Mouse (Mus musculus): Measurements from ENCODE around the gene Ccni.

The Ccni gene

GRCm38 (mm10) chr5:93136956-93137586, 69.2 kb downstream of the Ccni start:
- DNase-seq (ENCODE audit: low read depth, low spot score), result no peak

GRCm38 (mm10) chr5:93135368-93136107, 70.8 kb downstream of the Ccni start:
- peak; percentile 86 for DNase-seq (ENCODE audit: low read depth, low spot score)

DNA sequence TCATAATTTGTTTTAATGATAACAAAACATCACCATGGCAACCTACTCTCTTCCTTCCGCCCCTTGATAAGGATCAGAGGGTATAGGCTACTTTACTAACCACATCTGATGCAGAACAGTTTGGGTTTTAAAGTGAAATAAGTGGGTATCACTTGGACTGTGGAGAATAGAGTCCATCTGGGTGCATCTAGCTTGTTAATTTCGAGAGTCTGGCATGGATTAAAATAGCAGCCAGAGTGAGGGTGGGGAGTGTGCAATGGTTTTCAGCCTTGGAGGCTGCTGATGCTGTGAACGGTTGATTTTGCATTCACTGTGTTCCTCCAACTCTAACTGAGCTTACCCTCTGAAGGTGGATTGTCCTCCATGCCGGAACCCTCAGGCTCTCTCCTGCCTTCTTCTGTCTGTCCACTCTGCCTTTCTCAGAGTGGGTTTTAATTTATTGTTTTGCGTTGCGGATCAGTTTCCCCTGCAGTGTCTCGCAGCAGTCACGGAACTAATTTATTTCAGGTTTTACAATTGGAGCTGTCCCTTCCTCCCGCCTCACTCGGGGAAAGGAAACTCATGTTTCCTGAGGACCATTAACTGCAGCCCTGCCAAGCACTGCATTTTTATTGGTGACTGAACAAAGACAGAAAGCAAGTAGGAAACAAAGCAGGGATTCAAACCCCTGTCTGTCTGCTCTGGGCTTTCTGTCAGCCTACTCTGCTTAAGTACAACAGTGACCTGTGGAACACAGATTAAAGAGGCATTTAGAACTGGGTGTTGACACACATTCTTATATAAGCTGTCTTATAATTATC, 72.7 kb downstream of the Ccni start:
- no peak for DNase-seq (ENCODE audit: low read depth, low spot score)

All from 3T3-L1 (cell line).